Mouse (Mus musculus): Measurements from ENCODE around the gene Tbc1d17. TPM values are rescaled to one million over a fixed set of nuclear protein-coding genes. Genes with fewer than 3 reads are reported as not detected.
"Not testable (repeated sequence)": the region's sequence is repeated elsewhere in the genome, so short reads cannot be mapped to it uniquely, and the experiment has no call there.

Gene Tbc1d17
- polyA plus RNA-seq, 1 experiment: 46.7 TPM

GRCm38 (mm10) chr7:44888256-44889105, 39.6 kb upstream of the Tbc1d17 start:
- peaks cover 3% of the 10 kb centered on the region for H3K4me1 ChIP-seq (ENCODE audit: control insufficient read depth, insufficient read depth, low read length)
- H3K27ac ChIP-seq (ENCODE audit: insufficient read depth, low read length): no peak overlapping the region
- H3K9ac ChIP-seq (ENCODE audit: low read depth, poor library complexity, severe bottlenecking): no peak overlapping the region
- H3K4me3 ChIP-seq (ENCODE audit: low read depth, low read length): no peak overlapping the region
- TF ChIP-seq CTCF (IDR thresholded peaks at IDR 0.05; ENCODE audit: low read depth, low read length) (no peak), EP300 (IDR thresholded peaks at IDR 0.05; ENCODE audit: insufficient read depth, low read depth, low read length) (no peak)
- H3K27me3 ChIP-seq (ENCODE audit: control insufficient read depth, insufficient read depth, low read length, poor library complexity, severe bottlenecking): no peaks in the 10 kb centered on the region
- H3K9me3 ChIP-seq (replicated peaks; ENCODE audit: control insufficient read depth, insufficient read depth, low read length, poor library complexity, severe bottlenecking): no peaks in the 10 kb centered on the region
- H3K36me3 ChIP-seq (ENCODE audit: control insufficient read depth, insufficient read depth, low read length, poor library complexity, severe bottlenecking): peaks cover 15% of the 10 kb centered on the region

- H3K9ac ChIP-seq (ENCODE audit: low read depth, poor library complexity, severe bottlenecking): no peak overlapping the region
Observed at GRCm38 (mm10) chr7:44886964-44887363, 38.1 kb upstream of the Tbc1d17 start.

GRCm38 (mm10) chr7:44884637-44885036, 35.8 kb upstream of the Tbc1d17 start:
- Histone ChIP-seq H3K27ac (ENCODE audit: insufficient read depth, low read length) (no peak overlapping the region), H3K9ac (ENCODE audit: low read depth, poor library complexity, severe bottlenecking) (no peak overlapping the region), H3K4me1 (ENCODE audit: control insufficient read depth, insufficient read depth, low read length) (no peaks in the 10 kb centered on the region), H3K9me3 (replicated peaks; ENCODE audit: control insufficient read depth, insufficient read depth, low read length, poor library complexity, severe bottlenecking) (no peaks in the 10 kb centered on the region), H3K36me3 (ENCODE audit: control insufficient read depth, insufficient read depth, low read length, poor library complexity, severe bottlenecking) (peaks cover 32% of the 10 kb centered on the region), H3K27me3 (ENCODE audit: control insufficient read depth, insufficient read depth, low read length, poor library complexity, severe bottlenecking) (no peaks in the 10 kb centered on the region), H3K4me3 (ENCODE audit: low read depth, low read length) (no peak overlapping the region)
- TF ChIP-seq EP300 (IDR thresholded peaks at IDR 0.05; ENCODE audit: insufficient read depth, low read depth, low read length) (no peak), POLR2A (IDR thresholded peaks at IDR 0.05; ENCODE audit: insufficient read depth, low read length) (no peak), CTCF (IDR thresholded peaks at IDR 0.05; ENCODE audit: low read depth, low read length) (no peak)

More at GRCm38 (mm10) chr7:44886964-44887363, 38.1 kb upstream of the Tbc1d17 start:
- no peaks in the 10 kb centered on the region for H3K9me3 ChIP-seq (replicated peaks; ENCODE audit: control insufficient read depth, insufficient read depth, low read length, poor library complexity, severe bottlenecking)
- peaks cover 24% of the 10 kb centered on the region for H3K36me3 ChIP-seq (ENCODE audit: control insufficient read depth, insufficient read depth, low read length, poor library complexity, severe bottlenecking)
- peaks cover 3% of the 10 kb centered on the region for H3K4me1 ChIP-seq (ENCODE audit: control insufficient read depth, insufficient read depth, low read length)
- no peaks in the 10 kb centered on the region for H3K27me3 ChIP-seq (ENCODE audit: control insufficient read depth, insufficient read depth, low read length, poor library complexity, severe bottlenecking)
- no peak overlapping the region for H3K4me3 ChIP-seq (ENCODE audit: low read depth, low read length)
- no peak overlapping the region for H3K27ac ChIP-seq (ENCODE audit: insufficient read depth, low read length)
- TF ChIP-seq POLR2A (IDR thresholded peaks at IDR 0.05; ENCODE audit: insufficient read depth, low read length) (no peak), CTCF (IDR thresholded peaks at IDR 0.05; ENCODE audit: low read depth, low read length) (no peak), EP300 (IDR thresholded peaks at IDR 0.05; ENCODE audit: insufficient read depth, low read depth, low read length) (no peak)

GRCm38 (mm10) chr7:44883036-44883435, 34.2 kb upstream of the Tbc1d17 start:
- Histone ChIP-seq H3K27ac (ENCODE audit: insufficient read depth, low read length) (no peak overlapping the region), H3K9me3 (replicated peaks; ENCODE audit: control insufficient read depth, insufficient read depth, low read length, poor library complexity, severe bottlenecking) (no peaks in the 10 kb centered on the region), H3K9ac (ENCODE audit: low read depth, poor library complexity, severe bottlenecking) (no peak overlapping the region), H3K4me3 (ENCODE audit: low read depth, low read length) (no peak overlapping the region), H3K4me1 (ENCODE audit: control insufficient read depth, insufficient read depth, low read length) (no peaks in the 10 kb centered on the region), H3K27me3 (ENCODE audit: control insufficient read depth, insufficient read depth, low read length, poor library complexity, severe bottlenecking) (no peaks in the 10 kb centered on the region), H3K36me3 (ENCODE audit: control insufficient read depth, insufficient read depth, low read length, poor library complexity, severe bottlenecking) (peaks cover 24% of the 10 kb centered on the region)
- TF ChIP-seq EP300 (IDR thresholded peaks at IDR 0.05; ENCODE audit: insufficient read depth, low read depth, low read length): no peak
- TF ChIP-seq CTCF (IDR thresholded peaks at IDR 0.05; ENCODE audit: low read depth, low read length): no peak
- no peak for TF ChIP-seq POLR2A (IDR thresholded peaks at IDR 0.05; ENCODE audit: insufficient read depth, low read length)

GRCm38 (mm10) chr7:44877833-44878232, 29.0 kb upstream of the Tbc1d17 start:
- H3K9me3 ChIP-seq (replicated peaks; ENCODE audit: control insufficient read depth, insufficient read depth, low read length, poor library complexity, severe bottlenecking): no peaks in the 10 kb centered on the region
- no peak overlapping the region for H3K4me3 ChIP-seq (ENCODE audit: low read depth, low read length)
- H3K36me3 ChIP-seq (ENCODE audit: control insufficient read depth, insufficient read depth, low read length, poor library complexity, severe bottlenecking): peaks cover 18% of the 10 kb centered on the region; the same call in 1 of the 2 replicates
- H3K4me1 ChIP-seq (ENCODE audit: control insufficient read depth, insufficient read depth, low read length): no peaks in the 10 kb centered on the region
- H3K27ac ChIP-seq (ENCODE audit: insufficient read depth, low read length): no peak overlapping the region
- no peak for TF ChIP-seq CTCF (IDR thresholded peaks at IDR 0.05; ENCODE audit: low read depth, low read length)
- no peak for TF ChIP-seq POLR2A (IDR thresholded peaks at IDR 0.05; ENCODE audit: insufficient read depth, low read length)
- TF ChIP-seq EP300 (IDR thresholded peaks at IDR 0.05; ENCODE audit: insufficient read depth, low read depth, low read length): no peak
- no peak overlapping the region for H3K9ac ChIP-seq (ENCODE audit: low read depth, poor library complexity, severe bottlenecking)
- H3K27me3 ChIP-seq (ENCODE audit: control insufficient read depth, insufficient read depth, low read length, poor library complexity, severe bottlenecking): no peaks in the 10 kb centered on the region

GRCm38 (mm10) chr7:44871774-44872173, 22.9 kb upstream of the Tbc1d17 start:
- not testable (repeated sequence) for H3K27ac ChIP-seq (ENCODE audit: insufficient read depth, low read length); H3K36me3 ChIP-seq (ENCODE audit: control insufficient read depth, insufficient read depth, low read length, poor library complexity, severe bottlenecking); H3K9ac ChIP-seq (ENCODE audit: low read depth, poor library complexity, severe bottlenecking); H3K4me1 ChIP-seq (ENCODE audit: control insufficient read depth, insufficient read depth, low read length); H3K9me3 ChIP-seq (replicated peaks; ENCODE audit: control insufficient read depth, insufficient read depth, low read length, poor library complexity, severe bottlenecking); H3K27me3 ChIP-seq (ENCODE audit: control insufficient read depth, insufficient read depth, low read length, poor library complexity, severe bottlenecking); H3K4me3 ChIP-seq (ENCODE audit: low read depth, low read length)
